Mouse (Mus musculus): ENCODE measurements around the gene Acadm.

- no peak for TF ChIP-seq POLR2A (IDR thresholded peaks at IDR 0.05; ENCODE audit: borderline replicate concordance, extremely low read depth, insufficient read depth, insufficient read length, poor library complexity, severe bottlenecking)
- peak; percentile 75 for TF ChIP-seq CTCF (IDR thresholded peaks at IDR 0.05; ENCODE audit: borderline replicate concordance, extremely low read depth, insufficient read depth, insufficient read length)
These were observed 14.8 kb upstream of the Acadm start for GRCm38 (mm10) chr3:153959035-153959730.

Measured in brain, embryonic 14.5 days (tissue).